Mouse (Mus musculus): ENCODE measurements around the gene Zfp512b. TPM values are rescaled to one million over a fixed set of nuclear protein-coding genes. Genes with fewer than 3 reads are reported as not detected.
A peak's percentile ranks its signal among the peaks of the same experiment; 100 is the strongest.

Zfp512b gene
- polyA plus RNA-seq, 1 experiment from 2014 or later, result 111 TPM

DNA sequence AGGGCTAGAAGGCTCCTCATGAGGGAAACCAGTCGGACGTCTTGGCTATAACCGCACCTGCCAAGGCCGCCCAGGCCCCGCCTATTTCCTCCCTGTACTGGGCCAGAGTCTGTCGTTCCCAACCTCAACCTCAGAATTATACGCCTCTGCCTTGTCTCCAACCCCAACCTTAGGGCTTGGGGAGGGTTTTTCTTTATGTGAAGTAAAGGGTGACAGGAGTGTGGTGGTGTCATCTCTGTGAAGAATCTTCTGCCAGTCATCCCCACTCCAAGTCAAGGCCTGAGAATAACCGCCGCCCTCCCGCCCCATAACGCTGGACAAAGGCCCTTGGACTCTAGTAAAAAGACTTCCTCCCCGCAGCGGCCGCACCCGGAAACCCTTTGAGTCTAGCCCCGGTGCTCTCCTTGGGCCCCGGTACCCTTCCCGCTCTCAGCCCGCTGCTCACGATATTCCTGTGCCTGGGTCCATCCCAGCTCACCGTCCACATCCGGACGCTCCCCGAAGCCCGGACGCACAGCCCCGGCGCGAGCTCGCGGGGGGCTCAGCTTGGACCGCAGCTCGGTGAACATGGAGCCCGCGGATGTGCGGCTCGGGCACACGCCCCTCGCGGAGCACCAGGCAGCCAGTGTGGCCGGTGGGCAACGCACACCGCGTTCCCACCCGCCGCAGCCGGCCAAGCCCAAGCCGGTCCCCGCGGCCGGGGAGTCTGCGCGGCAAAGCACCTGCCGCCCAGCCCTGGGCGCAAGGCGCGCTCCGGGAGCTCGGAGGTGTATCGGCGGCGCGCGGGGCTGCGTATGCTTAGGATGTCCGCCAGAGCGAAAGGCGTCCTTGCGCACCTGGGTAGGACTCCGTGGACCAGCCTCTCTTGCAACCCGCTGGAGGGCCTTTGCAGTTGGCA lies 6.1 kb upstream of the Zfp512b start, which contains the start of gene Samd10:
Samd10 (minus strand) TSS at position 759 of the 898 bp plus-strand sequence.
- Histone ChIP-seq H3K4me2 (peak within 1 kb of the TSS; percentile 87), H3K9me3 (no peaks in the 10 kb centered on the region), H3K4me1 (peaks cover 48% of the 10 kb centered on the region), H3K36me3 (replicated peaks) (no peaks in the 10 kb centered on the region; the same call in 1 of the 2 replicates), H3K27ac (peak within 1 kb of the TSS; percentile 91), H3K4me3 (peak within 1 kb of the TSS; percentile 72), H3K9ac (peak within 1 kb of the TSS; percentile 93), H3K27me3 (replicated peaks) (no peaks in the 10 kb centered on the region)
- ATAC-seq (replicated peaks), result peak; percentile 49
- under 1% methylated on average over 71 of the region's 71 CpGs for WGBS

DNA sequence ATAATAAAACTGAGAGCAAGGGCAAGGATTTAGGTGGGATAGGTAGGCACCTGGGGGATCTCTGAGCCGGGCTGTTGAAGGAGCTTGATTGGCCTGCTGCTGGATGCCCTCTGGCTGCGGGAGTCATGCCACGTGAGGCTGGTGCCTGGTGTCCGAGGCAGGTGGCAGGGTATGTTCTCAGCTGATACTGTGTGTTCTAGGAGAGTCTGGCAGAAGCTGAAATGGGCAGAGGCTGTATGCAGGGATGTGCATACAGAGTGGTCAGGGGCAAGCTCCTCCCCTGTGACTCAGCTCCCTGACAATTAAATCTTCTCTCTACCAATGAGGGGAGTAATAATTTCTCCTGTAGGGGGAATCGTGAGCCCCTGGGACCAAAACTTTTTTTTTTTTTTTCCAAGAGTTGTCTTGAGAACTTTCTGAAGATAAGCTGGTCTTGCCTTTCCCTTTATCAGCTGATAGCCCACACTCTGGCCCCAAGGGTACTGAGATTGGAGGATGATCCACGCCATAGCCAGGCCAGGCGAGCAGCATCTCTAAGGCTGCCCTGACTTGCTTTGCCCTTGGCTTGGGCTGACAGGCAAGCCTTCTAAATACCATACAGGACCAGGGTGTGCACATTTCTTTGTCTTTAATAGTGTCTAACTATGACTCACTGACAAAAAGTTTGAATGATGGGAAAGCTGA lies 4.9 kb upstream of the Zfp512b start:
- H3K9ac ChIP-seq, result no peak overlapping the region
- 69% methylated on average over 7 of the region's 7 CpGs for WGBS
- H3K4me2 ChIP-seq, result peak overlapping the region; percentile 87
- no peaks in the 10 kb centered on the region; the same call in 1 of the 2 replicates for H3K36me3 ChIP-seq (replicated peaks)
- no peaks in the 10 kb centered on the region for H3K9me3 ChIP-seq
- peaks cover 52% of the 10 kb centered on the region for H3K4me1 ChIP-seq
- H3K27ac ChIP-seq, result peak overlapping the region; percentile 91; the same call in 1 of the 2 replicates
- H3K27me3 ChIP-seq (replicated peaks), result no peaks in the 10 kb centered on the region
- no peak for ATAC-seq (replicated peaks)
- H3K4me3 ChIP-seq, result peak overlapping the region; percentile 72; the same call in 1 of the 2 replicates

DNA sequence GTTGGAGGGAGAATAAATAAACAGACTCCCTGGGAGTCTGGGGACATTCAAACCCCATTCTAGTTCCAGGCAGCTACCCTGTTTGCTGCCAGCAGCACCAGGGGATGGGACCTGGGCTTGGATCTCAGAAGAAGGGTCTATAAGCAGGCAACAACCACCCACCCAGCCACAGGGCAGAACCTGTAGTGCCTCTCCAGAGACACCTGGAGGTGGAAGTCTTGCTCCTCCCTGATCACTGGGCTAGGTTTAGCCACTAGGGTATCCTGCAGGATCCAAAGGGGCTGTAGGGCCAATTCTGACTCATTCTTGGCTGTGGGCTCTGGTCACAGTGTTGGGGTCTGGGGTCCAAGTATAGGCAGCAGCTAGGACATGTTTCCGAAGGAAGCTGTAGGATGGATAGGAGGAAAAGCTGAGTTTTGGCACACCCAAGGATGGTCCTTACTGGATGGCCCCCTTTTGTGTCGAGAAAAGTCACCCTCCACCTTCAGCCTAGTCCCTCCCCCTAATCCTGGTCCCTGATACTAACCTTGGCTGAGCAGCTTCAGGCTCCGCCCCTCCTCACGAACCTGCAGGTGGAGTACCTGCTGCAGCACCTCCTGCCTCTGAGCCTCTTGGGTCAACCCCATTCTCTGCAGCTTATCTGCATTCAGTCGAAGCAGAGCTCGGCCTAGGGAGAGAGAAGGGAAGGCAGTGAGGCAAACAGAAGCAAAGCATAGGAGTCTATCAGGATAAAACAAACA lies 3.8 kb upstream of the Zfp512b start:
- H3K9ac ChIP-seq, result no peak overlapping the region
- no peak for ATAC-seq (replicated peaks)
- H3K27ac ChIP-seq, result no peak overlapping the region
- H3K27me3 ChIP-seq (replicated peaks), result no peaks in the 10 kb centered on the region
- no peak overlapping the region for H3K4me2 ChIP-seq
- no peak overlapping the region for H3K4me3 ChIP-seq
- no peaks in the 10 kb centered on the region for H3K9me3 ChIP-seq
- no peaks in the 10 kb centered on the region; the same call in 1 of the 2 replicates for H3K36me3 ChIP-seq (replicated peaks)
- WGBS, result 69% methylated on average over 6 of the region's 6 CpGs
- peaks cover 47% of the 10 kb centered on the region for H3K4me1 ChIP-seq

DNA sequence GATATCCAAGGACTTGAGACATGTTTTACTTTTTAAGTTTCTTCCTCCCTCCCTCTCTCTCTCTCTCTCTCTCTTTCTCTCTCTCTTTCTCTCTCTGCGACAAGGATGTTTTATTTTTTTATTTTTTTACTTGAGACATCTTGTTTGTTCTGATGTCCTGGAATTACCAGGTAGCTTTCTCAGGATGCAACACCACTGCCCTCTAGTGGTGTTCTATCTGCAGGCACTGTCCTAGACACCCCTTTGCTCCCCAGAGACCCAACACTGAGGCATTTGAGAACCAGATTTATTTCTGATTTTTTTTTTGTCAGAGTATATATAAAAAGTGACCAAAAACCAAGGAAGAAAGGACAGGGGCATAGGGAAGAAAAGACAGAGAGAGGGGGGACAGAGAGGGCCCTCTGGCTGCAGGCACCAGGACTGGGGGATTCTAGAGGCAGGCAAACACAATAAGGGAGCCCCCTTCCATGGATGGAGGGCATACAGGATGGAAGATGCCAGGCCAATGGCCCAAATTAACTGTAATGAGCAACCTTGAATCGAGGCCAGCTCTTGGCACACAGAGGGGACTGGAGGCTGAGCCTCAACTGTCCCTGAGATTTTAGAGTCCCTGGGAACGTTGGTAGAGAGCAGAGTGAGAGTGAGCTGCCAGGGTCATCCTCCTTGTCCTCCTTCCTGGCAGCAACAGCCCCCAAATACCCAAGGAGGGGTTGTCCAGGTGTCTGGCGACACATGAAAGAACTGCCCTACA lies 2.5 kb upstream of the Zfp512b start:
- no peaks in the 10 kb centered on the region for H3K27me3 ChIP-seq (replicated peaks)
- H3K9me3 ChIP-seq, result no peaks in the 10 kb centered on the region

DNA sequence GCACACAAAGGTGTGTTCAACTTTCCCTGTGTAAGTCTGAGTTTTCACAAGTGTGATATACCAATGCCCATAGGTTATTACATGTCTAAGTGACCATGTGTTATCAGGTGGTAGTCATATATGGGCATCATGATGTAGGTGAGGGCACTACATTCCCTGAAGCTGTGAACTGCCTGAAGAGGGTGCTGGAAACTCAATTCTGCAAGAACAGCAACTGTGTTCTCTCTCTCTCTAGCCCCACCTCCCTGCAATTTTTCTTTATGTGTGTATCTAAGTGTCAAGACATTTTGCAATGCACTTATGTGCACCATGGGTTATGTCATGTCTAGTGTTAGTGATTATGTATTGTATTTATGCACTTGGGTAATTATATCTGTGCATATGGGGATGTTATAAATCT lies 1.3 kb upstream of the Zfp512b start:
- Histone ChIP-seq H3K4me3 (no peak overlapping the region), H3K9ac (no peak overlapping the region), H3K27ac (no peak overlapping the region), H3K4me2 (no peak overlapping the region), H3K9me3 (no peaks in the 10 kb centered on the region), H3K36me3 (replicated peaks) (peaks cover 7% of the 10 kb centered on the region; the same call in 1 of the 2 replicates), H3K4me1 (peaks cover 44% of the 10 kb centered on the region), H3K27me3 (replicated peaks) (no peaks in the 10 kb centered on the region)
- no peak for ATAC-seq (replicated peaks)

More for the DNA sequence above, 2.5 kb upstream of the Zfp512b start:
- Histone ChIP-seq H3K4me1 (peaks cover 52% of the 10 kb centered on the region), H3K36me3 (replicated peaks) (no peaks in the 10 kb centered on the region; the same call in 1 of the 2 replicates), H3K27ac (no peak overlapping the region), H3K9ac (no peak overlapping the region), H3K4me3 (no peak overlapping the region), H3K4me2 (no peak overlapping the region)
- ATAC-seq (replicated peaks), result no peak
- 79% methylated on average over 4 of the region's 4 CpGs for WGBS

DNA sequence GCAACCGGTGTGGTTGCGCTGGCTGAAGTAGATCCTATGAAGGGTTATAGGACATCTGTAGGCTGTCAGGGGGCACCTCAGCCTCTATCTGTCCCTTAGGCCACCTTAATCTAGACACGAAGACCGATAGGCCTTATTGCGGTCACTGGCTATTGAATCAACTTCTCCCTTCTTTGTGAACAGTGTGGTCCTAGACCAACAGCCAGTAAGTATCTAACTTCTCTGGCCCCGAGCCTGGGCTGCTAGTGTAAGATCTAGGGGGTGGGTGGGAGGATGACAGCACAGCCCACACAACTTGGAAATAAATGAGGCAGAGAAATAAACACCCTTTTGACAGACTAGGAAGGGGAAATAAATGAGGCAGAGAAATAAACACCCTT lies 429 bp upstream of the Zfp512b start:
- Histone ChIP-seq H3K27ac (peak overlapping the region; percentile 94), H3K27me3 (replicated peaks) (no peaks in the 10 kb centered on the region), H3K4me3 (peak overlapping the region; percentile 87), H3K9me3 (no peaks in the 10 kb centered on the region), H3K9ac (peak overlapping the region; percentile 92), H3K4me2 (peak overlapping the region; percentile 82), H3K36me3 (replicated peaks) (peaks cover 12% of the 10 kb centered on the region; the same call in 1 of the 2 replicates), H3K4me1 (peaks cover 39% of the 10 kb centered on the region)
- WGBS, result 8% methylated on average over 6 of the region's 6 CpGs
- ATAC-seq (replicated peaks), result peak; percentile 48

- peaks cover 27% of the 10 kb centered on the region for H3K36me3 ChIP-seq (replicated peaks)
- H3K27me3 ChIP-seq (replicated peaks), result no peaks in the 10 kb centered on the region
- ATAC-seq (replicated peaks), result peak; percentile 12; the same call in 1 of the 2 replicates
- H3K4me1 ChIP-seq, result peaks cover 27% of the 10 kb centered on the region
- no peaks in the 10 kb centered on the region for H3K9me3 ChIP-seq
- H3K9ac ChIP-seq, result peak within 1 kb of the TSS; percentile 92
- peak within 1 kb of the TSS; percentile 87 for H3K4me3 ChIP-seq
- WGBS, result 19% methylated on average over 5 of the region's 5 CpGs
- peak within 1 kb of the TSS; percentile 82 for H3K4me2 ChIP-seq
- peak within 1 kb of the TSS; percentile 94 for H3K27ac ChIP-seq
Measured at GRCm38 (mm10) chr2:181591528-181592085, 996 bp downstream of the Zfp512b start, which contains the start of gene Prpf6. Prpf6 (plus strand) TSS chr2:181591868.

GRCm38 (mm10) chr2:181590471-181590870 lies 2.1 kb downstream of the Zfp512b start:
- Histone ChIP-seq H3K27me3 (replicated peaks) (no peaks in the 10 kb centered on the region), H3K36me3 (replicated peaks) (peaks cover 38% of the 10 kb centered on the region), H3K9ac (no peak overlapping the region), H3K4me1 (peaks cover 27% of the 10 kb centered on the region), H3K4me2 (peak overlapping the region; percentile 82; the same call in 1 of the 2 replicates), H3K4me3 (no peak overlapping the region), H3K27ac (no peak overlapping the region), H3K9me3 (no peaks in the 10 kb centered on the region)
- 93% methylated on average over 5 of the region's 5 CpGs for WGBS
- ATAC-seq (replicated peaks), result no peak

DNA sequence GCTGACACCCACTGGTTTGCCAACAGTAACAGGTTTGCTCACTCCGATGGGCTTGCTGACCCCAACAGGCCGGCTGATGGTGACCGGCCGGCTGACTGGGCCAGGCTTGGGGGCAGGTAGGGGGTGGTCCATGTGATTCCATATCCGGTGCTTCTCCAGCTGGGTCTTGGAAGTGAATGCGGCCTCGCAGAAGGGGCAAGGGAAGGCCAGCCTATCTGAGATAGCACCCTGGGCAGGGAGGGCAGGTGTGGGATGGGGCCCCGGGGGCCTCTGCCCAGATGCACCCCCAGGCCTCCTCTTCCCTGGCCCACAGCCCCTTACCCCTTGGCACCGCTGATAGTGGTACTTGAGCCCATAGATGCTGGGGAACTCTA lies 2.9 kb downstream of the Zfp512b start:
- H3K4me2 ChIP-seq, result no peak overlapping the region
- no peak overlapping the region for H3K9ac ChIP-seq
- H3K27me3 ChIP-seq (replicated peaks), result no peaks in the 10 kb centered on the region
- H3K4me3 ChIP-seq, result no peak overlapping the region
- H3K9me3 ChIP-seq, result no peaks in the 10 kb centered on the region
- H3K4me1 ChIP-seq, result peaks cover 23% of the 10 kb centered on the region
- H3K27ac ChIP-seq, result no peak overlapping the region
- WGBS, result 93% methylated on average over 9 of the region's 9 CpGs
- peaks cover 41% of the 10 kb centered on the region for H3K36me3 ChIP-seq (replicated peaks)
- no peak for ATAC-seq (replicated peaks)

GRCm38 (mm10) chr2:181589011-181589731 lies 3.4 kb downstream of the Zfp512b start:
- Histone ChIP-seq H3K27ac (no peak overlapping the region), H3K4me2 (no peak overlapping the region), H3K4me1 (peaks cover 23% of the 10 kb centered on the region), H3K27me3 (replicated peaks) (no peaks in the 10 kb centered on the region), H3K36me3 (replicated peaks) (peaks cover 46% of the 10 kb centered on the region), H3K4me3 (no peak overlapping the region), H3K9me3 (no peaks in the 10 kb centered on the region), H3K9ac (no peak overlapping the region)
- ATAC-seq (replicated peaks), result no peak
- WGBS, result 92% methylated on average over 10 of the region's 10 CpGs
